Mouse (Mus musculus) cerebellum, adult 2 months (tissue): ENCODE data around the gene Shf.

Experiments used
- CTCF ChIP-seq: fragments of 200-500 bp; IDR thresholded peaks from 2 replicates; pipeline ENCODE4 v1.5.1; 2011; ENCODE audit warnings: low read depth, mild to moderate bottlenecking, control low read depth, low read length, moderate library complexity, borderline replicate concordance; ENCODE audit not compliant: insufficient read depth
- POLR2A ChIP-seq: fragments of 200-500 bp; IDR thresholded peaks from 2 replicates; pipeline ENCODE4 v1.6.1; 2011; ENCODE audit warnings: low read length, control low read depth, borderline replicate concordance; ENCODE audit not compliant: insufficient read depth

- TF ChIP-seq CTCF = peak; percentile 18; the same call in 1 of the 2 replicates
- no peak for TF ChIP-seq POLR2A
These were observed 6.1 kb downstream of the Shf start for GRCm38 (mm10) chr2:122362622-122363523.
